Mouse (Mus musculus): ENCODE measurements around the gene Myoz2.

Myoz2 gene

DNA sequence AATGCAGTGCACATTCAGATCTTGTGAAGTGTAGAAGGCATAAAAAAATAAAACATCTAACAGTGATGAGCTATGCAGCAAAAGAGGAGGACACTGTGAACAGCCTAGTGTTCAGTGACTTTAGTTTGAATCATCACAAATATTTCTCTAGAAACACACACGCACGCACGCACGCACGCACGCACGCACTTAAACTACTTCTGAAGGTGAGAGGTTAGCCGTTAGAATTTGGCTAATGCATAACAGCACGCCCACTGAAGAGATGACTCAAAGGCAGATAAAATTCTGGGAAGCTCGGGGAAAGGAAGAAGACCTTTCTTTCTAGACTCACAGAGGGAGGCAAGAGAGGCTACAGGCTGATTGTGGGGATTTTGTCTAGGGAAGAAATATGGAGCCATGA is 27.4 kb downstream of the Myoz2 start:
- no peak for DNase-seq (ENCODE audit: low spot score in 2 of 2)

DNA sequence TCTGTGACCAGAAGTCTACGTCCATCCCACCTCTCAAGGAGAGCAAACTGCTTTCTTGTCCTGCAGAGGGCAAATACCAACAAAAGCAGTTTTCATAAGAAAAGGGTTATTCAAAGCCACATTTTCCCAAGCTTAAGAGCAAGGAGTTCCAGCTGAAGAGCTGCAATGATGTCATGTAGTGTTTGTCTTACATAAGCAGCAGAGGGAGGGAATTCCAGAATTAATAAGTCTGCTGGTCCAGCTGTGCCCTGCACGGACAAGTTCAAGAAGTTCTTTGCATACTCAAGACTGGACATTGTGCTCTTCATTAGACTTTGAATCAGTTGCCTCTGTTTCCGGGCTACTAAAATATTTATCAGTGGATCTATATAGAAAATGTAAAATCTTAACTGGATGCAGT is 33.8 kb downstream of the Myoz2 start:
- DNase-seq (ENCODE audit: low spot score in 2 of 2) = no peak

DNA sequence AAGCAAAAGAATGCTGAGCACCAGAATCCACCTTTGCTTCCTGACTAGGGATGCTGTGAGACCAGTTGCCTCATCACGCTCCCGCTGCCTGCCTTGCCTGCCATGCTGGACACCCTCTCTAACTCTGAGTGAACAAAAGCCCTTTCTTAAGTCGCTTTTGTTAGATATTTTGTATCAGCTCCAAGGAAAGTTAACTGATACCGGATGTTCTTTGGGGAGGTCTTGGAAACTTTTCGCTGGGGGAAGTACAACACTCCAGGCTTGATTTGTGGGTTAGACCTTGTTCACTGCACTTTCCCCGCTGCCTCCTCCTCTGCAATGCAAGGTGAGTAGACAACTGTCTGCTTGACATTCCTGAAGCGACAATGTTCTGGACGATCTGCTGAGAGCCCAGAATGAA is 36.3 kb downstream of the Myoz2 start:
- no peak for DNase-seq (ENCODE audit: low spot score in 2 of 2)

DNA sequence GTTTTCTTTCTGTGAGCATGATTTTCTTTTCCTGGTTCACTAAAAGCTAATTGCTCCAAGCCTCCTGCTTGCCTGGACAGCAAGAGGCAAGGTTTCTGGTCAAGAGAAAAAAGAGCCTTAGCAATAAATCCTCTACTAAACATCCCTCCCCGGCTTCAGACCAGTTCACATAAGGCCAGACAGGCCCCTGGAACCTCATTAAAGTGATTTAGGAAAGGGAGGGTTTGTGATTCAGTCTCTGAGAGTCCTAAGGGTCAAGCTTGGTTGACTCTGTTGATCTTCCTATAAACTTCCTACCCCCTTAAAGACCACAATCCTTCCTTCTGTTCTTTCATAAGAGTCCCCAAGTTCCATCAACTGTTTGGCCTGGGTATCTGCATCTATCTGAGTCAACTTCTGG is 37.8 kb downstream of the Myoz2 start:
- DNase-seq (ENCODE audit: low spot score in 2 of 2) = no peak

DNA sequence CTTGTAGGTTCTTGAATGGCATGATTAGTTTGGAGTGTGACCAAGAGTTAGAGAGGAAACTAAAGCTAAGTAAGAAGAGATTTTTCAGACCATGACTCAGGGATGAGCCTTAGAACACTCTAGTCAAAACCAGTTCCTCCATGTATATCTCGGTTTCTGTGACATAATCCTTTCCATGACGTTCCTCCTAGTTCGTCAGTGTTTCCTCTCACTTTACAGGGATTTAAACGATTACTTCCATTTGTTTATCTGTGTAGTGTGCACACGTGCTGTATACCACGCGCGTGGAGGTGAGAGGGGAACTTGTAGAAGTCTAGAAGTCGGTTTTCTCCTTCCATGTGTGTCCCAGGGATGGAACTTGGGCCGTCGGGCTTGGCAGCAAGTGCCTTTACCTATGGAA is 47.9 kb downstream of the Myoz2 start:
- no peak for DNase-seq (ENCODE audit: low spot score in 2 of 2)

DNA sequence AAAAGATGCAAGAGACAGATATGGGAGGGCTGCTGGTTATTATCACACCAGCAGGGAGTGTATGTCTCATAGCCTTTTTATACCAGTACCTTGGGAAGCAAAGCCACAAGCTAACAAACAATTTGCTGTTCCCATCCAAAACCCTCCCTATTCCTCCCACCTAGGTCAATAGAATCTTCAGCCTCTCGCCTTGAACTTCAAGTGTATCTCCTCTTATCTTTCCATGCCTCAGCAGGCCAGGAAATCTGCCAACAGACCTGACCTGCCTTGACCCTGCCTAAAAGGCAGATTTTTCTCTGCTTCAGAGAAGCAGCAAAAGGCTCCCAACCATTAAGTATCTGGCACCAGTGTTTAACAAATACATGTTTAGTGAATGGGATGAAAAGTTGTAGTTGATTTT is 48.4 kb downstream of the Myoz2 start:
- peak in 1 of 2 experiments; percentile 30 for DNase-seq (ENCODE audit: low spot score in 2 of 2)

DNA sequence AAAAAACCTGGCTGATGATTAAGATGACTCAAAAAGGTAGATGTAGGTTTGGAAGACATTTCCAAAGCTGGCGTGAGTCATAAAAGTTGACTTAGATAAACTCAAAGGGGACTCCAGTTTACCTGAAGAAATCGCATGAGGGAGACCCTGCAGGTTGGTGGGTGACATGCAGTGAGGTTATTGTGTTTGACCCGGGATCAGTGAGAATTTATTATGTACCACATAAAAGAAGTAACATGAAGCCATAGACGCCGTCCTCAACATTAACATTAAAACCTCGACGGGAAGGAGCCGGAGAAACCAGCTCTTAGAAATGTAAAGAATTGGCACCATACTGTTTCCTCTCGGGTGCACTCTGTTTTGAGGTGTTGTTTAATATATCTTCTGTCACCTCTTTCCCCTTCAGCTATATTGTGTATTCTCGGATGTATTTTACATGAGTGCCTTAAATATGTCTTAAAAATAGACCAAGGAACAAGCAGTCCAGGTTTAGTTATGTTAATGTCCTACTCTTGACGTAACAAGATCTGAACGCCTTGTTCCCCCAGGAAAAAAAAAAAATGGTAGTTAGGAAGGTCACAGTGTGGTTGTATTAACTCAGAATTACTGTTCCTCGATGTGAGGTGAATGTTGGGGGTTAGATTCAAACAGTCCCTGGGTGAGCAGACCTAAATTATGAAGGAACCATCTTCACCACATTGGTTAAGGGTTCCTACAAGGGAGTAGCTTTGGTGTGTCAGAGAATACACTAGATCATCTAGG is 49.5 kb downstream of the Myoz2 start:
- DNase-seq (ENCODE audit: low spot score in 2 of 2) = no peak

DNA sequence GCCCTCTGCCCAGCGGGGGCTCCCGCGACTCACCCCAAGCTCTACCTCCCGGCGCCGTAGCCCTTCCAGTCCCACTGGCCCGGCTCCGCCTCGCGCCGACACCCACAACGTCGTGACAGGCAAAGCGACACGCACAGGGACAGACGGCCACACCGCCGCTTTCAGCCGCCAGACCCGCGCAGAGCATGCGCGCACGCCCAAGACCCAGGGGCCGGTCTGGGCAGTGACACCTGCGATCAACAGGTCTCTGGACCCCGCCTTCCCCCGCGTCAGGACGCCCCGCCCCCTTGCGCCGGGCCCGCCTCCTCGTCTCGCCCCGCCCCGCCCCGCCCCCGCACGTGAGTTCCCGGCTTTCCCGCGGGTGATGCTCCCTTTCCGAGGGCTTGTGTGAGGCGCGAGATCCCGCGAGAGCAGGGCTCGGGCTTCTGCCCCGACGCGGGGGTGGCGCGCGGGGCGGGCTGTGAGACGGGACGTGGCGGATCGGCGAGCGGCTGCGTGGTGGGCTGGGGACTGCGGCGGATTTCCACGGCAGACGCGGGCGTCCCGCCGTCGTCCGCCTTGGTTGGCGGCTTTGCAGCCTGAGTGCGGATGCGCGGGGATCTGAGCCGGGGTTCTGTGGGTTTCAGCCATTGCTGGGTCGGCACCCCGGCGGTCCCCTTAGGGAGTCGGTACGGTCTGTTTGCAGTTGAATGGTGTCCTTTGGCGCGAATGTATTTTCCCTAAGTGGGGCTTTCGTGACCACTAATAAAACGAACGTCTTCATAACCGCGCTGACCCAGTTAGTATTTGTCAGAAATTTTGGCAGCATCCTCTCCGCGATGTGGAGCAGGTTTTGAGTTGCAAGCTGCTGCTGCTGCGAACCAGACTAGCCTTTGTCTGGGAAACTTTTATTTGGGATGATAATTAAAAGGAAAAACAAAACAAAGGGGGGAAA is 50.3 kb downstream of the Myoz2 start, which contains the start of gene Usp53:
Gene Usp53 (minus strand): TSS at position 262 of the 934 bp plus-strand sequence.
- peak; percentile 91 to 93 for DNase-seq (ENCODE audit: low spot score in 2 of 2)

DNA sequence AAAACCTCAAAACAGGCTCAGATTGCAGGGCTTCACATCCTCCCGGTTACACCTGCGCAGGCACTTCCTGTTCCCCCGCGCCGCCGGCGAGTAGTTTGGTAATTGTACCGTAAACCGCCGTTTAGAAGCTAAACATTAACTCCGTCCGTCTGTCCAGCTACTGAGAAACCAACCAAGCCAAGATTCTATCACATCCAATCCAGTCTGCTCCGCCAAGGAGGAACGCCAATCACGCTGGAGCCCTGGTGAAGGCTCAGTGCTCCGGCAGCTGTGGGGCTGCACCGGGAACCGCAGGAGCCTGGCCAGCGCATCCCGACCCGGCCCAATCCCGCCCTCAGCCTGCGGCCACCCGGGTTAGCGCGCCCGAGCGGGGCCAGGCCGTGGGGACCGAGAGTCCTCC is 51.0 kb downstream of the Myoz2 start:
- peak; percentile 65 to 69 for DNase-seq (ENCODE audit: low spot score in 2 of 2)

DNA sequence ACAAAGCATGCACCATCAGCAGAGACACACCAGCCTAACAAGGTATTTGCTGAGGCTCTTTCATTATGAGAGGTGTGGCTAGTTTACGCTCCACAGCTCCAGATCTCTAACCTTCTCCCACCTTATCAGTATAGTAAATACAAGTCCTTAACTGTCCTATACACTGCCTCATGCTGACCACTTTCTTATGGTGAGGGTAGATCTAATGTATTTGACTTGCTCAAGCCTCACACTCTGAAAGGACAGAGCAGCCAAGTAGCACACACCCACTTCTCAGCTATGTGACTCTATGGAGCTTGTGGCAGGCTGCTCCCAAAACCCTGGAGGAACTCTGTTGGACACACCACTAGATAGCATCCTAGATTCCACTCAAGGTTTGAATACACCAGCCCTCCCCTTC is 58.9 kb downstream of the Myoz2 start:
- no peak for DNase-seq (ENCODE audit: low spot score in 2 of 2)

DNA sequence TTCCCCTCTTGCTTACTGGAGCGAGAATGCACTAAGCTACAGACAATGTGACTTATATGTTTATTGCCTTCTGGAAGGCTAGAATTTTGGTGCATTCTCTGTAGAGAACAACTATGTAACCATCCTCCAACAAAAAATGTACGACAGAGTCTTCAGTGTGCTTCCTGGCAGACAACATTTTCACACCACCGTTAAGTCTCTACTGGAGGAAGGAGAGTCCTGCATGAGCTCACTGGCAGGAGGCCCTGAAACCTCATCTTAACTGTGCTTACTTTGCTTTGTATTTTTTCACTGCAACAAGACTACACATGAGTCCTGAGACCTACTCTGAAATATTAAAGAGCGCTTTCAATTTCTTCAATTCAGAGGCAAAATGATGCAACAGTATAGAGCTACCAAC is 59.5 kb downstream of the Myoz2 start:
- DNase-seq (ENCODE audit: low spot score in 2 of 2) = no peak

DNA sequence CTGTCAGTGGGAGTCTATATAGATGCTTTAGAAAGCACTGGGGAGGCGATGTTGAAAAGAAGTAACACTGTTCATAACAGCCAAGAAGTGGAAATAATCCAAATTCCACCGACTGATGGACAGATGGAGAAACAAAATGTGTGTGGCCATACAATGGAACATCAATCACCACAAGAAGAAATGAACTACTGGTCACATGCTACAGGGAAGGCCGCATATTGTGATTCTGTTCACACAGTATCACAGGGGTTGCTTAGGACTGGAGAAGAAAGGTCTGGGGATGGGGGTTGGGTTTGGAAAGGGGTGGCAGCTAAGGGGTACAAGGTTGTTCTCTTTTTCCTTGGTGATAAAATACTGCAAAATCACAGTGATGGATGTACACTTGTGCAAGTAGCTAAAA is 60.0 kb downstream of the Myoz2 start:
- DNase-seq (ENCODE audit: low spot score in 2 of 2) = no peak

DNA sequence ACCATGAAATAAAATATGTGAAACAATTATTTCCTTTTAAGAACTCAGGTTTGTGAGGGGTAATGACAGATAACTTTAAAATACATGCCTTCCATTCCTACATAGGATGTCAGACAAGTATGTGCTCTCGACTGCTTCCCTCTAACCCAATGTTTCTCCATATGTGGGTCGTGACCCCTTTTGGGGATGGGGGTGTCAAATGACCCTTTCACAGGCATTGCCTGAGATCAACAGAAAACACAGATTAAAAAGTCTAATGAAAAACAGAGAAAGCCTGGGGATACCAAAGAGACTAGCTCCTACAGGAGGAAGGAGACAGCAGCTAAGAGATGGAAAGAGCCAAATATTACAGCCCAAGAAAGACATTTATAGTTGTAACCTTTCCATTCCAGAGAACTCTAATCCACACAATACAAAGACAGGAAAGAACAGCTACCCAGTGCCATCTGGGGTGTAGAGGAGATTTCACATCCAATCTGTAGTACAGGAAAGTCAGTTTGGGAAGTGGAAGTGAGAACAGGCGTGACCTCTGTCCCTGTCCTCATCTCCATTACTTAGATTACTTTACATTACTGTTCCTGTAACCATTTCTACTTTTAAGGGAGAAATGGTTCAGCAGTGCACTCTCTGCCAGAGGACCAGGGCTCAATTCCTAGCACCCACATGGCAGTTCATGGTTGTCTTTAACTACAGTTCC is 62.5 kb downstream of the Myoz2 start:
- DNase-seq (ENCODE audit: low spot score in 2 of 2) = no peak

DNA sequence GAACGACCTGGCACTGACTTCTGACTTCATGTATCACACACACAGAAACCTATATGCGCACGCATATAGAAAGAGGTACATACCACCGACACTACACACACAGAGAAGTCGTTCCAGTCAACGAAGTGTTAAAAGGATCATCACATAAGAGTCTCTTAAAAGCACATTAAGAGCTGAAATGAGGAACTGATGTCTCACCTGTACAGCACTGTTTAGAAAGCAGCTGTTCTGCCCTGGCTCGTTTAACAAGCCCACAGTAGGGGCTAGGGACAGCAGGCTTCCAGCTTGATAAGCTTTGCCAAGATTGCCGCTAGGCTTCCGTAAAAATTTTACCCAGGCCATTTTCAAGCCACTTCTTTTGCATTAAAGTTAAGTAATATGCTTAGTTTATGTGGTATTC is 66.4 kb downstream of the Myoz2 start:
- no peak for DNase-seq (ENCODE audit: low spot score in 2 of 2)

DNA sequence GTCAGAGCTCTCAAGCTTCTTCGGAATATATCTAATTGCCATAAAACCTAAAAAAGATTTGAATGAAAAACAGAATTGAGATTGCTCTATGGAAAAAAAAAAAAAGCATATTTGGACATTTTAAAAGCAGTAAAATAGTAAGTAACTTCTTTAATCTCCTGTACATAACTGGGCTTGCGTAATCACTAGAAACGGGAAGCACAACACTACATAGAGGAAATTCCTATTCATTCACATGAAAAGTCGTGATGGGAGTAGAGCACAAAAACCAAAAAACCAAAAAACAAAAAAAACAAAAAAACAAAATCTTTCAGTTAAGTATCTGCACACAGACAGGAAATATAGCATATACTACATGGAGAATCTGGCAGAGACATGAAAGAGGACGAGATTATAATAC is 70.5 kb downstream of the Myoz2 start:
- DNase-seq (ENCODE audit: low spot score in 2 of 2) = no peak
